Mouse (Mus musculus): ENCODE data around the gene Hist1h3g. TPM values are rescaled to one million over a fixed set of nuclear protein-coding genes. Genes with fewer than 3 reads are reported as not detected.
"Not testable (repeated sequence)": the region's sequence is repeated elsewhere in the genome, so short reads cannot be mapped to it uniquely, and the experiment has no call there.

The Hist1h3g gene
- polyA plus RNA-seq, 2 experiments from 2014 or later = 1.1 TPM; not detected in 1

- no peak for ATAC-seq
These were observed 1.0 kb downstream of the Hist1h3g start for GRCm38 (mm10) chr13:23536076-23536822.

GRCm38 (mm10) chr13:23537006-23537710, 1.9 kb downstream of the Hist1h3g start:
- no peak for ATAC-seq

- ATAC-seq = no peak
These were observed 3.0 kb downstream of the Hist1h3g start for GRCm38 (mm10) chr13:23538249-23538648.

- ATAC-seq = not testable (repeated sequence)
These were observed 4.6 kb downstream of the Hist1h3g start for GRCm38 (mm10) chr13:23539821-23540220.

- no peak for ATAC-seq
These were observed 6.3 kb downstream of the Hist1h3g start for GRCm38 (mm10) chr13:23541497-23541896.

- ATAC-seq = not testable (repeated sequence)
These were observed 7.2 kb downstream of the Hist1h3g start for GRCm38 (mm10) chr13:23542225-23542980.

- ATAC-seq = peak; percentile 91
These were observed 7.9 kb downstream of the Hist1h3g start, which contains the start of gene Hist1h2bh for GRCm38 (mm10) chr13:23542999-23543607. Gene Hist1h2bh, minus strand, starts transcription at chr13:23543392.

- ATAC-seq = peak; percentile 79
These were observed 9.0 kb downstream of the Hist1h3g start, which contains the start of gene Hist1h3f for GRCm38 (mm10) chr13:23543965-23544786. Gene Hist1h3f, plus strand, starts transcription at chr13:23544052.

GRCm38 (mm10) chr13:23544787-23545120, 9.5 kb downstream of the Hist1h3g start:
- peak; percentile 4 for ATAC-seq

GRCm38 (mm10) chr13:23546694-23547093, 11.5 kb downstream of the Hist1h3g start:
- no peak for ATAC-seq

GRCm38 (mm10) chr13:23550761-23551145, 15.5 kb downstream of the Hist1h3g start:
- no peak for ATAC-seq

- ATAC-seq = peak; percentile 66
These were observed 16.1 kb downstream of the Hist1h3g start, which contains the start of gene Hist1h4f for GRCm38 (mm10) chr13:23551146-23551834. Gene Hist1h4f, minus strand, starts transcription at chr13:23551648.

- ATAC-seq = no peak
These were observed 17.0 kb downstream of the Hist1h3g start for GRCm38 (mm10) chr13:23551931-23552914.

GRCm38 (mm10) chr13:23552962-23553361, 17.7 kb downstream of the Hist1h3g start, which contains the start of gene Hist1h1d:
Gene Hist1h1d, plus strand, starts transcription at chr13:23553262.
- ATAC-seq = no peak

- ATAC-seq = no peak
These were observed 19.2 kb downstream of the Hist1h3g start for GRCm38 (mm10) chr13:23554393-23554792.

- ATAC-seq = peak; percentile 62
These were observed 20.0 kb downstream of the Hist1h3g start for GRCm38 (mm10) chr13:23554925-23555838.

- ATAC-seq = peak; percentile 66
These were observed 20.7 kb downstream of the Hist1h3g start for GRCm38 (mm10) chr13:23555839-23556416.

- ATAC-seq = no peak
These were observed 21.7 kb downstream of the Hist1h3g start for GRCm38 (mm10) chr13:23556906-23557305.
